Mouse (Mus musculus) MEL (cell line): ENCODE results near the gene Dbnl. TPM values are rescaled to one million over a fixed set of nuclear protein-coding genes. Genes with fewer than 3 reads are reported as not detected.

ENCODE experiments used
- DNase-seq: peaks from one replicate; pipeline ENCODE4 v3.0.0; 2011; ENCODE audit warnings: low read depth, low spot score
- H3K27ac ChIP-seq: 2 replicates; pipeline ENCODE4 v1.5.1; 2012; ENCODE audit warnings: low read depth, mild to moderate bottlenecking, control low read depth, low read length, moderate library complexity; ENCODE audit not compliant: control insufficient read depth
- H3K27me3 ChIP-seq, 2 experiments: fragments of 150-350 bp in 1 of 2; sonication (generic) in 1 of 2; 2 replicates each; pipeline ENCODE4 v1.6.1; 2012; ENCODE audit warnings: low read length in 2 of 2, mild to moderate bottlenecking in 2 of 2, improper control_type of control experiment in 1 of 2, moderate library complexity in 1 of 2; ENCODE audit not compliant: insufficient read depth in 2 of 2, control insufficient read depth in 1 of 2
- H3K36me3 ChIP-seq, 2 experiments: 2 replicates each; pipeline ENCODE4 v1.6.1; 2012 to 2014; ENCODE audit warnings: low read length in 2 of 2, improper control_type of control experiment in 1 of 2, inconsistent platforms in 1 of 2, mild to moderate bottlenecking in 1 of 2; ENCODE audit not compliant: insufficient read depth in 2 of 2, control insufficient read depth in 1 of 2
- H3K4me1 ChIP-seq, 2 experiments: fragments of 150-350 bp in 1 of 2; sonication (generic) in 1 of 2; 2 replicates each; pipeline ENCODE4 v1.6.1; 2012; ENCODE audit warnings: low read length in 2 of 2, improper control_type of control experiment in 1 of 2, mild to moderate bottlenecking in 1 of 2; ENCODE audit not compliant: insufficient read depth in 2 of 2, control insufficient read depth in 1 of 2
- H3K4me3 ChIP-seq, 2 experiments: fragments of 150-350 bp in 1 of 2; sonication (generic) in 1 of 2; 2 replicates each; pipeline ENCODE4 v1.5.1; 2012; ENCODE audit warnings: low read depth in 2 of 2, low read length in 2 of 2, mild to moderate bottlenecking in 2 of 2, moderate library complexity in 2 of 2, control low read depth in 1 of 2, improper control_type of control experiment in 1 of 2; ENCODE audit not compliant: control insufficient read depth in 1 of 2, insufficient read depth in 1 of 2
- H3K79me2 ChIP-seq: 2 replicates; pipeline ENCODE4 v1.6.1; 2012; ENCODE audit warnings: mild to moderate bottlenecking, low read length, moderate library complexity; ENCODE audit not compliant: control insufficient read depth, poor library complexity, insufficient read depth
- H3K9ac ChIP-seq: 2 replicates; pipeline ENCODE4 v1.6.1; 2012; ENCODE audit warnings: low read depth, mild to moderate bottlenecking, control low read depth, low read length, moderate library complexity; ENCODE audit not compliant: control insufficient read depth, poor library complexity, severe bottlenecking
- H3K9me3 ChIP-seq: fragments of 150-350 bp; sonication (generic); replicated peaks from 2 replicates; pipeline ENCODE4 v1.6.1; 2012; ENCODE audit warnings: mild to moderate bottlenecking, low read length, improper control_type of control experiment, moderate library complexity; ENCODE audit not compliant: insufficient read depth
- BHLHE40 ChIP-seq: IDR thresholded peaks from 2 replicates; pipeline ENCODE4 v1.6.1; 2012; ENCODE audit warnings: low read depth, mild to moderate bottlenecking, inconsistent platforms, low read length, improper control_type of control experiment, borderline replicate concordance
- CHD1 ChIP-seq: IDR thresholded peaks from 2 replicates; pipeline ENCODE4 v1.6.1; 2012; ENCODE audit warnings: low read depth, mild to moderate bottlenecking, inconsistent platforms, low read length, improper control_type of control experiment
- CHD2 ChIP-seq: IDR thresholded peaks from 2 replicates; pipeline ENCODE4 v1.6.1; 2011; ENCODE audit warnings: low read length, improper control_type of control experiment
- E2F4 ChIP-seq: IDR thresholded peaks from 2 replicates; pipeline ENCODE4 v1.6.1; 2011; ENCODE audit warnings: low read depth, low read length, improper control_type of control experiment, borderline replicate concordance
- ELF1 ChIP-seq: IDR thresholded peaks from 2 replicates; pipeline ENCODE4 v1.6.1; 2014; ENCODE audit warnings: low read depth, mild to moderate bottlenecking, inconsistent platforms, low read length, improper control_type of control experiment, moderate library complexity
- ETS1 ChIP-seq: IDR thresholded peaks from 2 replicates; pipeline ENCODE4 v1.6.1; 2012; ENCODE audit warnings: low read depth, mild to moderate bottlenecking, inconsistent platforms, low read length, improper control_type of control experiment, moderate library complexity
- GABPA ChIP-seq: IDR thresholded peaks from 2 replicates; pipeline ENCODE4 v1.6.1; 2012; ENCODE audit warnings: low read depth, mild to moderate bottlenecking, inconsistent platforms, low read length, improper control_type of control experiment, moderate library complexity
- HCFC1 ChIP-seq: IDR thresholded peaks from 2 replicates; pipeline ENCODE4 v1.6.1; 2012; ENCODE audit warnings: low read depth, mild to moderate bottlenecking, inconsistent platforms, low read length, improper control_type of control experiment, moderate library complexity
- KAT2A ChIP-seq: conservative IDR thresholded peaks from 2 replicates; pipeline ENCODE4 v1.6.1; 2012; ENCODE audit warnings: low read depth, low read length, improper control_type of control experiment, inconsistent platforms
- MAX ChIP-seq: IDR thresholded peaks from 2 replicates; pipeline ENCODE4 v1.6.1; 2011; ENCODE audit warnings: low read length, improper control_type of control experiment
- MAZ ChIP-seq: IDR thresholded peaks from 2 replicates; pipeline ENCODE4 v1.6.1; 2012; ENCODE audit warnings: low read depth, mild to moderate bottlenecking, inconsistent platforms, low read length, improper control_type of control experiment
- MXI1 ChIP-seq: IDR thresholded peaks from 2 replicates; pipeline ENCODE4 v1.6.1; 2011; ENCODE audit warnings: mild to moderate bottlenecking, low read depth, low read length, improper control_type of control experiment
- MYC ChIP-seq: IDR thresholded peaks from 2 replicates; pipeline ENCODE4 v1.6.1; 2011; ENCODE audit warnings: low read depth, mild to moderate bottlenecking, low read length, improper control_type of control experiment, moderate library complexity
- NELFE ChIP-seq: IDR thresholded peaks from 2 replicates; pipeline ENCODE4 v1.6.1; 2011; ENCODE audit warnings: low read depth, low read length, improper control_type of control experiment
- POLR2A ChIP-seq, 2 experiments: IDR thresholded peaks; 2 replicates each; pipeline ENCODE4 v1.6.1; 2011 to 2012; ENCODE audit warnings: low read length in 2 of 2, mild to moderate bottlenecking in 2 of 2, control low read depth in 1 of 2, improper control_type of control experiment in 1 of 2, low read depth in 1 of 2, moderate library complexity in 1 of 2; ENCODE audit not compliant: control insufficient read depth in 1 of 2, insufficient read depth in 1 of 2, poor library complexity in 1 of 2
- POLR2AphosphoS5 ChIP-seq: IDR thresholded peaks from 2 replicates; pipeline ENCODE4 v1.6.1; 2012; ENCODE audit warnings: low read depth, borderline replicate concordance, mild to moderate bottlenecking, inconsistent platforms, low read length, moderate library complexity, mixed read lengths
- RAD21 ChIP-seq: IDR thresholded peaks from 2 replicates; pipeline ENCODE4 v1.6.1; 2011; ENCODE audit warnings: mild to moderate bottlenecking, low read depth, low read length, improper control_type of control experiment
- RCOR1 ChIP-seq: IDR thresholded peaks from 2 replicates; pipeline ENCODE4 v1.6.1; 2012; ENCODE audit warnings: low read depth, mild to moderate bottlenecking, inconsistent platforms, low read length, improper control_type of control experiment
- SIN3A ChIP-seq: IDR thresholded peaks from 2 replicates; pipeline ENCODE4 v1.6.1; 2012; ENCODE audit warnings: low read length, improper control_type of control experiment, inconsistent platforms
- SMC3 ChIP-seq: IDR thresholded peaks from 2 replicates; pipeline ENCODE4 v1.6.1; 2011; ENCODE audit warnings: low read depth, low read length, improper control_type of control experiment
- TAL1 ChIP-seq: IDR thresholded peaks from 2 replicates; pipeline ENCODE4 v1.6.1; 2012; ENCODE audit warnings: mild to moderate bottlenecking, inconsistent platforms, low read length, moderate library complexity, mixed read lengths
- USF2 ChIP-seq, 2 experiments: IDR thresholded peaks; 2 replicates each; pipeline ENCODE4 v1.6.1; 2011 to 2012; ENCODE audit warnings: improper control_type of control experiment in 2 of 2, low read length in 2 of 2, borderline replicate concordance in 1 of 2, inconsistent platforms in 1 of 2, low read depth in 1 of 2, mild to moderate bottlenecking in 1 of 2; ENCODE audit not compliant: insufficient read depth in 1 of 2
- ZC3H11A ChIP-seq: IDR thresholded peaks from 2 replicates; pipeline ENCODE4 v1.6.1; 2012; ENCODE audit warnings: low read depth, mild to moderate bottlenecking, inconsistent platforms, low read length, improper control_type of control experiment
- ZKSCAN1 ChIP-seq: IDR thresholded peaks from 2 replicates; pipeline ENCODE4 v1.6.1; 2012; ENCODE audit warnings: low read depth, mild to moderate bottlenecking, inconsistent platforms, low read length, improper control_type of control experiment, moderate library complexity
- polyA plus RNA-seq, 2 experiments: library from polyadenylated mRNA; stranded (reverse) in 1 of 2; unstranded in 1 of 2; fragments of >175 nt in 1 of 2; fragments of >200 nt in 1 of 2; gene quantifications; 2 replicates each; pipeline versions ENCODE4 v1.2.1 to v1.2.4; 2012; ENCODE audit warnings: low replicate concordance in 2 of 2, low read depth in 1 of 2; ENCODE audit not compliant: insufficient read length in 2 of 2, insufficient read depth in 1 of 2, missing spikeins in 1 of 2
- total RNA-seq: library from RNA; depleted of rRNA; stranded (reverse); fragments of 300-350 nt; gene quantifications from 2 replicates; pipeline ENCODE4 v1.2.3, GENCODE M21; 2012

Gene Dbnl
- total and polyA plus RNA-seq, 3 experiments, result 73.5 to 149 TPM; not detected in 1

GRCm38 (mm10) chr11:5789071-5789753 lies 924 bp downstream of the Dbnl start (continued):
- TF ChIP-seq MAZ, result no peak
- TF ChIP-seq ZC3H11A, result no peak; the same call in 1 of the 2 replicates
- TF ChIP-seq MAX, result no peak
- TF ChIP-seq HCFC1, result peak; percentile 73
- TF ChIP-seq RAD21, result peak; percentile 31
- TF ChIP-seq SIN3A, result peak; percentile 94
- no peak for TF ChIP-seq E2F4
- TF ChIP-seq RCOR1, result no peak
- no peak for TF ChIP-seq USF2 (IDR thresholded peaks at IDR 0.05; ENCODE audit: borderline replicate concordance in 1 of 2, insufficient read depth in 1 of 2, low read depth in 1 of 2, low read length in 2 of 2)
- no peak for TF ChIP-seq TAL1
- no peak for TF ChIP-seq POLR2AphosphoS5
- TF ChIP-seq CHD1, result no peak
- TF ChIP-seq POLR2A (IDR thresholded peaks at IDR 0.05; ENCODE audit: control insufficient read depth in 1 of 2, insufficient read depth in 1 of 2, low read depth in 1 of 2, low read length in 2 of 2, poor library complexity in 1 of 2), result peak in 1 of 2 experiments; percentile 36; a peak in 1 of 4 replicates
- TF ChIP-seq, all 39 proteins: peak for 12

GRCm38 (mm10) chr11:5789754-5790333 lies 1.6 kb downstream of the Dbnl start:
- Histone ChIP-seq H3K79me2 (peaks cover 21% of the 10 kb centered on the region), H3K9me3 (no peaks in the 10 kb centered on the region), H3K36me3 (peaks cover 2 to 19% of the 10 kb centered on the region in 2 experiments), H3K27ac (peak overlapping the region; percentile 25), H3K27me3 (no peaks in the 10 kb centered on the region), H3K4me1 (peaks cover 0 to 18% of the 10 kb centered on the region in 2 experiments; a peak in 2 of 4 replicates), H3K4me3 (peak overlapping the region; percentile 38 to 93), H3K9ac (peak overlapping the region; percentile 40)
- DNase-seq, result no peak
- TF ChIP-seq NELFE (peak; percentile 9; the same call in 1 of the 2 replicates), CHD2 (no peak)

GRCm38 (mm10) chr11:5790431-5790830 lies 2.1 kb downstream of the Dbnl start:
- H3K4me3 ChIP-seq, result no peak overlapping the region
- no peak overlapping the region for H3K27ac ChIP-seq
- peaks cover 21% of the 10 kb centered on the region for H3K79me2 ChIP-seq
- TF ChIP-seq ZKSCAN1 (no peak), SMC3 (no peak), RAD21 (no peak), MAX (no peak), BHLHE40 (no peak), MAZ (no peak), ELF1 (no peak), MXI1 (no peak), MYC (no peak), KAT2A (no peak), ETS1 (no peak), NELFE (no peak; the same call in 1 of the 2 replicates), RCOR1 (no peak), CHD2 (no peak), GABPA (no peak)
- TF ChIP-seq, all 39 proteins: peak for 0
- Histone ChIP-seq H3K36me3 (peaks cover 3 to 19% of the 10 kb centered on the region in 2 experiments), H3K9ac (no peak overlapping the region), H3K27me3 (no peaks in the 10 kb centered on the region), H3K9me3 (no peaks in the 10 kb centered on the region), H3K4me1 (peaks cover 0 to 18% of the 10 kb centered on the region in 2 experiments; a peak in 2 of 4 replicates)
- DNase-seq, result no peak
